Mouse (Mus musculus): ENCODE measurements at regions not wholly inside any gene's neighbourhood (a gene's known extent, or its start where the extent isn't known, plus 50 kb on each side); places are given as distances from the start of the nearest gene placed in this dataset.

DNA sequence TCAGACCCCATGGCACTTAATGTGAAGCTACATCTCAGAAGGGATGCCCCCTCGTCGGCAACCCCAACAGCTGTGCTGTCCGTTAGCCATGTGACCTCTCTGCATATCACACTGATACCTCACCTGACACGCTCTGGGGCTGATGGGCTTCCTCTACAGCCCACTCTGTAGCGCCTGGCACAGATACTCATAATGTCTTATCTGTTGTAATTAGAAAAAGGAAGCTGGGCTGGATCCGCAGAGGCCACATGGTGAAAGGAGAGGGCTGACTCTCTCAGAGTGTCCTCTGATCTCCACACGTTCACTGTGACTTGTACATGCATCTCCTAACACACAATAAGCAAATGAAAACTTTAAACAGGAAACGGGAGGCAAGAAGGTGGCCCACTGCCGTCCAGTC is 126.5 kb upstream of the Meis1 start:
- DNase-seq (ENCODE audit: low spot score in 2 of 2), result no peak

DNA sequence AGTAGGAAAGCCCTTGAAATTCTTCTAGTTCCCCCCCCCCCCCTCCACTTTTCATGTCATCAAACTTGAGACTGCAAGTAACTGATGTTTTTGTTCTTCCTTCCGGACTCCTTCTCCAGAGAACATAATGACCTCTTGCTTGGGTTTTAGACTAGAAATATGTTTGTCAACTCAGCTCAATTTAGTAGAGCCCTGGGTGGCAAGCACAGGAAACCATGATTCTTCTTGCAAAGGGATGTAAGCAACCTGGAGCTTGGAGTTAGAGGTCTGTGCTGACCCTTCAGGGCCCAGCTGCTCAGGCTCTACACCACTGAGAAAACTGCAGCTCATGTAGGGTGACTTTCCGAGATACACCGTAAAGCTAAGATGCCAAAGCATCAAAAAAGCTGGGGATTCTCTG is 127.2 kb upstream of the Meis1 start:
- no peak for DNase-seq (ENCODE audit: low spot score in 2 of 2)

DNA sequence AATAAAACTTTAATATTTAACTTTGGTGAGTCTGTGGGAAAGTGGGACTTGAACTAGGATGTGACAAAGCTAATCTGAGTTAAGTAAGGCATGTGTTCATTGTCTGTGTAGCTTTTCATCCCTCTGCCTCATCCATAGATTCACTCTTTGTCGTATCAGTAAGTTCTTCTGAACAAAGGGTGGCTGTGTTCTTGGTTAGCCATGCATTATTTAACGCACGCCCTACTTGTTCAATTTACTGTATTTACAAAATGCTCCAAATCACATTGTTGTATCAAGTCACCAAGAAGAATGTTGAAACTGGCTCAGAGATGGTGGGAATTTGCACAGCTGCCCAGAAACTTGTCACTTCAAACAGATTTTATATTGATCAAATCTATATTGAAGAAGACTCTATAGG is 132.2 kb upstream of the Meis1 start:
- no peak for DNase-seq (ENCODE audit: low spot score in 2 of 2)

DNA sequence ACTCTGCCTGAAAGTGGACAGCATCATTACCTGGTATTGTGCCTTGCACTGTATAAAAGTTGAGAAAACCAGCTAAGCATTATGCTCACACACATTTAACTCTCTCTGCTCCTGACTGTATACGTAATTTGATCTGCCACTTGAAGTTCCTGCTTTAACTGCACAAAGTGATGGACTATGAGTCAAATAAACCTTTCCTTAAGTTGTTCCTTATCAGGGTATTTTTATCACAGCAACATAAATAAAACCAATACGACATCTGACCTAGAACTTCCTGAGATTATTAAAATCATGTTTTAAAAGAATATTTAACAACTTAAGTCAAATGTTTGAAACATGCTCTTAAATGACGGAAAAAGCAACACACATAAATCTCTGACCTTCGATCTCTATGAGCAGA is 134.9 kb upstream of the Meis1 start:
- DNase-seq (ENCODE audit: low spot score in 2 of 2), result no peak

DNA sequence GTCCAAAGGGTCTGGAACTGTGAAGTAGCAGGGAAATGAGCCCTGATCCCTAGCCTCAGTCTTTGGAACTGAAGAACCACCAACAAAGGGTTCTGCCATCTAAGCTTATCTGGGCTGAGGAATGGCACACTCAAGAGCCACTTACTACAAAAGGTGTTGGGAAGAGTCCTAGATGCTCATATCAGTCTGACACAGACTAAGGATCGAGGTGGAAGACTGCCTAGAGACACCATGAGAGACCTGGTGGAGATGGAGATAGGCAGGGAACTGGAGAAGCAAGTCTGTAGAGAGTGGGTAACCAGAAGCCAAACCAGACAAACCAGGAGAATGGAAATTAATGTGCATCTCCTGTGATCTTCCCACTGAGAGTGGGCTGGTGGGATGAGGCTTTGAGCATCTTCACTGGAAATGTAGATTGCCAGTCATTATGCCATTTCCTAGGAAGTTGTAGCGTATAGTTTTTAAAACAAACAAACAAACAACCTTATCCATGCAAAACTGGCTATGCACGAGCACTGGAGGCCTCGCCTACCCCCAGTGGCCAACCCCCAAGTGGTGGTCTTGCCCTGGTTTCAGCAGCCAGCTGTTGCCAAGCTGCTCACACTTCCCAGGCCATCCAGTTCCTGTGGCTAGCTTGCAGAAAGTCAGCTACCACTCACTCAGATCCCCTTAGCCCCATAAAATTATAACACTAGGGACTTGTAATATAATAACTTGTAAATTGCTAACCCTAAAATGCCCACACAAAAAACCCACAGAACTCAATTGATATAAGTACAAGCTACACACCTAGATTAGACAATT is 136.2 kb upstream of the Meis1 start:
- DNase-seq (ENCODE audit: low spot score in 2 of 2), result no peak

DNA sequence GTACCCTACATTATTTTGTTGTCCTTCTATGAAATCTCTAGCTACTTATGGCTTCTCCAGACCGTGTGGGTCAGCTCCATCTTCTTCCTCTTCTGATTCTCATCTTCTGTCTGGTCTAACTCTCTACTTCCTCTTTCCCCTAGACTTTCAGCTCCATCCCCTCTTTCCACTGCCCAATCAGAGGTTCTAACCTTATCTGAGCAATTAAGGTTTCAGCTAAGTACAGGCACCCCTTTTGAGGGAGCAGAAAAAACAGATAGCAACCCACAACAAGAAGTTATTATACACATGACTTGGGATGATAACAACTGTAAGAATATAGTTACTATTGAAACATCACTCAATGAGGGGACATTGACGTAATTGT is 136.8 kb upstream of the Meis1 start:
- DNase-seq (ENCODE audit: low spot score in 2 of 2), result no peak

DNA sequence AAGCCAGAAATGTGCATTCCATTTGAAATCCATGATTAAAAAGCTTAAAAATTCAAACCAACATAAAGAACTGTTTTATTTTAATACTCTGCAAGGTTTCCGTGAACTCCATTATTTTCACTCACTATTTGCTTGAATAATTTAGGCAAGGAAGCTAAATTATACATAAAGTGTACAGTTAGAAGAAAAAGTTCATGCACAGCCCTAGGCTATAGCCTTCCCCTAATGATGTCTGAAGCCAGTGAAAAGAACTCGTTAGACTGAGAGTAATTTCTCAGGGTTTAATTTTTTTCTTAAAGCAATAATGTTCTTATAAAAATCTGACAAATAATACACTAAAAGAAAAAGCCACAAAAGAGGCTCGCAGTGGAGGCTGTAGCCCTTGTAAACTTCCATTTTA is 141.4 kb upstream of the Meis1 start:
- DNase-seq (ENCODE audit: low spot score in 2 of 2), result no peak

DNA sequence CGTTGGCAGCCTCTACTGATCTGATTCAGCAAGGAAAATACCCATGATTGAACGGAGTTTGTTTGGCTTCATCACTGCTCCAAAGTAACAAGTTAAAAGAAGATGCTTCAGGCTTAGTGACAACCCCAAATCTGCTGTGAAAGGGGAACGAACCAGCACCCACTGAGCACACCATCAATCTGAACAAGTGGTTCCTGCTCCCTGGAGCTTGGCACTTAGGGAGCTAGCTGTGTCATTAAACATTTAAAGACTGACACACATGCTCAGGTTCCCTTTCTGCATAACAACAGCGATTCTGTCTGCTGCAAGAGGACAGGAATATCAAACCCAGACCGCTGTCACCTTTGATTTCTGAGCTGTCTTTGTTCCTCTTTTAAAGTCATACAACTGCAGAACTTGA is 141.9 kb upstream of the Meis1 start:
- no peak for DNase-seq (ENCODE audit: low spot score in 2 of 2)

DNA sequence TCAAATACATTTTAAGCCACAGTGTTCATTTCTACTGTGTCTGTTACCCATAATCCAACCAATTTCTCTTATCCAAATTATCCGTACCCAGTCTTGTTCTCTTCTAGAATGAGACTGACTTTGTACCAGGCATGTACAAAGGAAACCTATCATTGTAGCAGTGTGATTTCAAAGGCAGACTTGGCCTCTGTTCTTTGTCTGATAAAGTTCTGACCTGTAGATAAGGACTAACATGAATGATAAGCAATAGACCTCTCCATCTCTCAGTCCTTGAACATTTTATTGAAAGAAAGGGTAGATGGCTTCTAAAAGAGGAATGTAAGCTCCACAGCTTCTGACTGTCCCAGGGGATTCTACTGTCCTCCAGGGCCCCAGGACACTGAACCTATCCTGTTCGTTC is 152.2 kb upstream of the Meis1 start:
- no peak for DNase-seq (ENCODE audit: low spot score in 2 of 2)

DNA sequence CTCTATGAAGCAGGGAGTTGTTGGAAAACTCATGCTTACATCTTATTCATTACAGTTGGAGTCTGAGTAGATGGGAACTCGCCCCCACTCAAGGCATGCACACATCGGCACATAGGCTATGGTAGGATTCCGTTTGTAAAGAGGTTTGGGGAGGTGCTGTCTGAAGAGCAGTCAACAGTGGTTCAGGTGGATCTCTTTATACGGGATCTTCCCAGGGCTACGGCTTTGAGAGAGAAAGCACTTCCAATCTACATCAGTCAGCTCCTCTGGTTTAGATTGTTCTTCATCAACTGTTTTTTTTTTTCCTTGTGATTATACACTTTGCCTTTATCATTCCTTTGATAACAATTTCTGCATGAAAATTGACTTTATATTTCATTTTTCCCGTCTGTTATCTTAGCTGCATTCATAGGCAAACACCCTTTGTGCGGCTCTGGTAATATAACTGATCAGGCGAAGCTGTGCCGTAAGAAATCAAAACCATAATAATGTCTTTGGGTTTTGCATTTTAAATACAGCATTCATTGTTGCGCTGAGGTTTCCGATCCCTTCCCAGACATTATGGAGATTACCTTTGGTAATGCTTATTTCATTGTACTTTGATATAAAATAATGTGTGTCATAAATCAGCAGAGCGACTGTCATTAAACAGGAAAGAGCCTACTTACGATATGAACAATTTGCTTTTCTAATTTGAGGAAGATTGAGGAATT is 155.7 kb upstream of the Meis1 start:
- no peak for DNase-seq (ENCODE audit: low spot score in 2 of 2)

DNA sequence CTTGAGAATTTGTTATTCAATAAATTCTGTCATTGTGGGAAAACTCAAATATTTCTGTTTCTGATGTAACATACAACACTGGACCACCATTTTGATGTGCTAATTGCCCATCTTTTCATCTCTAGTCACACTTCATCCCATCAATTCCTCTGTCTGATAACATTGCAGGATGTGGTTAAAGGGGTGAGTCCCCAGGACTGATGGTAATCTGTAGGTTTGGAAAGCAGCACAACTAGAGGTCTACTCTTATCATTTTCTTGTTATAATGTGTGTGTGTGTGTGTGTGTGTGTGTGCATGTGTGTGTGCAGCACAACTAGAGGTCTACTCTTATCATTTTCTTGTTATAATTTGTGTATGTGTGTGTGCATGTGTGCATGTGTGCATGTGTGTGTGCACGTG is 160.5 kb upstream of the Meis1 start:
- no peak for DNase-seq (ENCODE audit: low spot score in 2 of 2)

DNA sequence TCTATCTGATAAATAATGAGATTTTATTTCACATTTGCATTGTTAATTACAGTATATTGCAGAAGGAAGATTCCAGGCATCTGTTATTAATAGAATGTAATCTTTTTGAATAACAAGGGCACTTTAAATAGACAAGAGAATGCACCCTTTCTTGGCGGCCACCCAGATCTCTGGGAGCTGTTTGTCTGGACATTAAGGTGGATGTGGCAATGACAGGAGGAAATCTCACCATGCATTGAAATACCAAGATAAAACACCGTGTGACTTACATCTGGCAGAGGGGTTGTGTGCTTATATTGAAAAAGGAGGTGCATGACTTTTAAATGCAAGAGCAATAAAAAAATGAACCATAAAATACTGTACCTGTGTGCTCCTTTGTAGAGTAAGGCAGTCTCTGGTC is 171.0 kb upstream of the Meis1 start:
- no peak for DNase-seq (ENCODE audit: low spot score in 2 of 2)

DNA sequence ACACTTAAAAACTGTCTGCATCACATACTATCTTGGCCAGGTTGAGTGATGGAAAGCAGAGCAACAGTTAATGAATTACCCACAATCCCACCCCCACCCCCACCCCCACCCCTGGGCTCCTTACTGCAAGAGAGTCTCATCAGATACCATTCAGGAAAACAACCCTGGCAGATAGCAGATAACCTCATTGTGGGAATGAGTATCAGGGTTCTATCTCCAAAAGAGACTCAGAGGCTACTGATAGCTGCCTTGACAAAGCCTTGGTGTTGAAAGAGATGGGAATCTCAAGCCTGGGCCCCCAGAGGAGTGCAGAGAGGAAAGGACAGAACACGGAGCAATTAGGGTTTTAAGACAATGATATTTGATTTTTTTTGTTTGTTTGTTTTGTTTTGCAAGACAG is 175.7 kb upstream of the Meis1 start:
- DNase-seq (ENCODE audit: low spot score in 2 of 2), result no peak

DNA sequence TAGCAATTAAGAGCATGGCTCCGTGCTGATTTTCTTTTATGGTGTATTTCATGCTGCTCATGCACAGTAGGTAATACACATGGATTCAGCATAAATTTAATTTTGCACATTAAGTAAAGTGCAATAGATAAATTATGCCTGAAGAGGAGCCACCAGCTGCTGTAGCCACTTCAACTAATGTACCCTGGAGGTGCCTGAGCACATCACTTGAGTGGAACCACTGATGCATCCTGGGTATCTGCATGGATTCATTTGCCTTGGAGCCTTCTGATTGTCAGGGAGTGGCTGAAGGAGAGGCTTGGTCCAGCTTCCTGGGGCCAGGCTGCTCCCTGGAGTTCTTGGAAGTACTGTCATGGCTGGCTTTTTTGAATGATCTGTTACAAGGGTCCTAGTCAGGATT is 179.0 kb upstream of the Meis1 start:
- DNase-seq (ENCODE audit: low spot score in 2 of 2), result no peak

DNA sequence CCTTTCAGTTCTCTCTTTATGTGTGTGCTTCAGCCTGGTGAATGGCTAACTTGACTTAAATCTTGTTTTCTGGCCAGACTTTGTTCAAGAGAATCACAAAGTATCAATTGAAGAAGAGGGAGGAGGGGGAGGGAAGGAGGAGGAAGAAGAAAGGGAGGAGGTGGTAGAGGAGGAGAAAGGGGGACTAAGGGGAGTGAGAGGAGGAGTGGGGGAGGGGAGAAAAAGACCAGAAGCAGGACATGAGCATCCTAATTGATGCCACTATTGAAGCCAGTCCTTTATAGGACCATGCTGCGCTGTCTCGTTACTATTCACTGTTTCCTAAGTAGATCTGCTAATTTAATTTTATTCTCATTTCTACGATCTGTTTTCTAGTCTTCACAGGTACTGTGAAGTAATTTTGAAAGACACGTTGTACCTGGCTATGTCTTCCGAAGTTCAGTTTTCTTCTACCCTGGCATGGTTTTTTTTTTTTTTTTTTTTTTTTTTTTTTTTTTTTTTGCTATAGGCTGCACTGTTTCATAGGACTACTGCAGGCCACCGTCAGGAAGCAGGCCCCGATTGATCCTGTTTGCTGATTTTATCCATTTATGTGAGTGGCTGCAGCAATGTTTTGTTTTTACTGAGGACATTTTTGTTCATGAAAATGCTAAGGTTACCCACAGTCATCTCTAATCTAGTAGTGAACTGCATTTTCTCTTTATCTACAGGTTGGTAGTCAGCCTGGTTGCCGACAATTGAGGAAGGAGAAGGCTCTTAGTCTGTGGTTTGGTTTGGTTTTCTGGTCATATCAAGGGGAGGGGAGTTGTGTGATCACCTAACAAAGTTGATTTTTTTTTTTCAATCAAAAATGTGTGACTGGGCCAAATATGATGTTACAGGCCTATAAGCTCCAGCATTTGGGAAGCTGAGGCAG is 184.1 kb upstream of the Meis1 start:
- no peak for DNase-seq (ENCODE audit: low spot score in 2 of 2)

DNA sequence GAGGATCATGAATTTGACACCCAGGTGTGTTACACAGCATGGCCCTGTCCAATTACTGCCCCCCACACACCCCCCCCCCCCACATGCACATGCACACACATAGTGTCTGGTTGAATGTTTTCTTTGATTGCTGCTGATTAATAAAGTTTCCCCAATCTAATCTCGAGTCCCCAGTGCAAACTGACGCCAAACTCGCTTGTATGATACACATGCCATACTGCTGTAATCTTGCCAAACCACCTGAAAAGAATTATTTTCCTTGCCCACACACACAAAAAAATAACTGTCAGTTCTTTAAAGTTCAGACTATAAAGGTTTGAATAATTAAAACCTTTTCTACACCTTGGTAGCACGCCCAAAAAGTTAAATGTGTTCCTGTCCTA is 184.7 kb upstream of the Meis1 start:
- no peak for DNase-seq (ENCODE audit: low spot score in 2 of 2)

DNA sequence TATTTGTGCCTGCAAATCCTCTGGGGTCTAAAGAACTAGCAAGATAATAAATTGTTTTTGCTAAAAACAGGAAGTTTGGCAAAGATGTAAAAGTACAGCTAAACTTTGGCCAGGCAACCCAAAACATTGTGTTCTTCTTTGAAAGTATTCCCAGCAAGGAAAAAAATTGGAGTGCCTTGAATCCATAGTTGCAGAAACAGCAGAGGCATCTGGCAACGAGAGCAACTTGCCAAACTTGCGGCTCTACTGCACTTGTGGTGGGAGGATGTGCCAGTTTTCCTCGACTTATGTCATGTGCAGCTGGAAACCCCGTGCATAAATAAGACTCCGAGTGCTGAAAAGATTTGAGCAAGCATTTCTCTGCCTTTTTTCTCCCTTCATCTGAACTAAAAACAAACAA is 185.2 kb upstream of the Meis1 start:
- no peak for DNase-seq (ENCODE audit: low spot score in 2 of 2)

DNA sequence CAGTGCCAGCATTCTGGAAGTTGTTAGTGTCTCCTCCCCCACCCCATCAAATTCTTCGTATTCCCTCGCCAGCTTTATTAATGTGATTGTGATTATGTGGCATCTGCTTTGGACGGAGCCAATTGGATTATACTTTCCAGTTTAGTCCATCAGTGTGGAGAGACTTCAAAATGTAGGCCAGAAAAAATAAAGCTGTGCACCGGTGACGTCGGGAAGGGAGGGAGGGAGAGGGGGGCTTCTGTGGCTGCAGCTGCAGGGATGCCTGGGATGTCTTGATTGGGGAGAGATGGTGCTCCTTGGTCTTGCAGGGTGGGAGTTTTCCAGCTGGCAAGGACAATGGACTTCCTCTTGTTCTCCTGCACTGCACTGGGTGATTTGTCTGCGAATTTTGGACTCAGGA is 185.7 kb upstream of the Meis1 start:
- DNase-seq (ENCODE audit: low spot score in 2 of 2), result no peak

DNA sequence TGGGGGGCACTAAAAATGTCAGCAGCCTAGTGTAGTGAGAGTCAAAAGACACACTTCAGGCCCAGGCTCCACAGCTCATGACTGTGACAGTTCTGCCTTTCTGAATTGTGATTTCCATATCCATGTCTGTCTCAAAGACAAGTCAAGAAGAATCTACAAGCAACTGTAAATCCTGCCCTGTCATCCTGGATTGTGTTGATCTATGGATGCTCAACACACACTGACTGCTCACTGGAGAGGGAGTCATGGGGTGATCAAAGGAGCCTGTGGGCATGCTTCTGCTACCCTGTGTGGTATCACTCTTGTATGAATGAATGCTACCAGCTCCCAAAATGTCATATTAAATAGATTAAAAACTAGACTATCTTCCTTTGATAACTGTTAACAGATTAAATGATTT is 186.4 kb upstream of the Meis1 start:
- DNase-seq (ENCODE audit: low spot score in 2 of 2), result no peak

DNA sequence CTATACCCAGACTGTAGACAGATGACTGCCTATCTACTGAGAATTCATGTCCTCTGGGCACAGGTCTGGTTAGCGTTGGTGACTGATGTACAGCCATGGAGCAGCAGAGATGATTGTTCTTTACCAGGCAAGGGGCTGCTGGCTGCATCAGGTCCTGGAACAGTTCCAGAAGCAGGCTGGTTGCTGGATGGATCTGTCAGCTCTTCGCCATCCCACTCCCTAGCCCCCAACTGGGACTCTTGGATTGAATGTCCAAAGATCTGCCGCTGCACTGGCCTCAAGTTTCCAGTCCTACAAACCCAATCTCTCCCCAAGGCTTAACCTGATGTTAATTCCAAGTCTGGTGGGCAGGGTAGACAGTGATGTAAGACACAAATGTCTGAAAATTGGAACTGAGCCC is 200.7 kb upstream of the Meis1 start:
- DNase-seq (ENCODE audit: low spot score in 2 of 2), result no peak

DNA sequence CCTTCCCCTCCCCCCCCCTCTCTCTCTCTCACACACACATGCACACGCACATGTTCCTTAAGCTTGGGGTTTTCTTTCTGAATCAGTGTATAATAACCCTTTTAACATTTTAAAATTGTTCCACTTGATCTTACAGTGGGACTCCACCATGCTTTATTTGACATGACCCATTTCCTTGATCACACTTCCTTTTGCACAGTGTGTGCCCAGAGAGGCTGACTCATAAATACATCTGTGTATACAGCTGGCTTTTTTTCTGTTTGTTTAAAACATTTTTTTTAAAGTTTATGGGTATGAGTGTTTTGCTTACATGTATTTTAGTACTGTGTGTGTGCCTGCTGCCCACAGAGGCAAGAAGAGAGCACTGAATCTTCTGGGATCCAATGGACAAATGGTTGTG is 202.7 kb upstream of the Meis1 start:
- no peak for DNase-seq (ENCODE audit: low spot score in 2 of 2)

DNA sequence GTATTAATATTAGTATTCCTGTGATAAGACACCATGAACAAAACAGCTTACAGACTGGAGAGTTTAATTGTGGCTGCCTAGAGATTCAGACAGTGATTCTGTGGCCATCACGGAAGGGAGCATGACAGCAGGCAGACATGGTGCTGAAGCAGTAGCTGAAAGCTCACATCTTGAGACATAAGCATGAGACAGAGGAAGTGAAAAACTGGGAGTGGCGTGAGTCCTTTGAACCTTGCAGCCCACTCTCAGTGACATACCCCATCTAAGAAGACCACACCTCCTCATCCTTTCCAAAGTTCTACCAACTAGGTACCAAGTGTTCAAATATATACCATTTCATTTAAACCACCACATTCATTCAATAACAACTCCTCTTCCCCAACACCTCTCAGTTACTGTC is 208.0 kb upstream of the Meis1 start:
- no peak for DNase-seq (ENCODE audit: low spot score in 2 of 2)

Data from adrenal gland, postnatal 4 days (tissue).